In the genomic region with DNA sequence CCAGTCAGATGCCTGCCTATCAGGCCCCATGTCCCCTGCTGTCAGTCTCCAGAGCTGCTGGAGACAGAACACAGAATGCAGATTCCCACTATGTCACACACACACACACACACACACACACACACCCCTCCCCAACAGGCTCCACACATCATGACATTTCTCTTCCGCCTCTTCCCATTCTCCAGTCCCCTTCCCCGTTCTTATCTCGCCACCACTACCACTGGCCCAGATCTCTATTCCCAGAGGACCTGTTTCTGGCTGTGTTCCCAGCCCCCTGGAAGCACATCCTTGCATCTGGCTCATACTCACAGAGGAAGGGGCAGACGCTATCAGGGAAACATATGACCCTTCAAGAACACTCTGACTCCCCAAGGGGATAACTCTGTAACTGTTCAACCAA, we compare ENCODE assay signal across 8 mouse cellular contexts. TPM values are rescaled to one million over a fixed set of nuclear protein-coding genes. Genes with fewer than 3 reads are reported as not detected.
DNase-seq lines count a peak whose midpoint lies in the region; ATAC-seq and TF ChIP-seq lines count a peak whose summit lies in the region.

No protein-coding gene starts in this region.

- TF ChIP-seq EP300 in liver, embryonic 14.5 days (IDR thresholded peaks at IDR 0.05; ENCODE audit: low read depth) = no peak

- TF ChIP-seq POLR2A in bone marrow, adult 2 months (IDR thresholded peaks at IDR 0.05; ENCODE audit: borderline replicate concordance, control insufficient read depth, low read depth, low read length) = no peak

- peak overlapping the region; percentile 84 for H3K27ac ChIP-seq in bone marrow, adult 2 months (ENCODE audit: control insufficient read depth, insufficient read depth, low read depth, low read length, poor library complexity)
- peak overlapping the region; percentile 90; the same call in 1 of the 2 replicates for H3K27ac ChIP-seq in intestine, embryonic 14.5 days (ENCODE audit: low read depth)
- peak overlapping the region; percentile 100 for H3K27ac ChIP-seq in liver, embryonic 14.5 days
- H3K27ac ChIP-seq in stomach, embryonic 15.5 days = peak overlapping the region; percentile 96

- peak overlapping the region; percentile 89 for H3K4me2 ChIP-seq in intestine, embryonic 14.5 days (ENCODE audit: low read length)
- peak overlapping the region; percentile 94 for H3K4me2 ChIP-seq in liver, embryonic 14.5 days (ENCODE audit: low read depth)
- H3K4me2 ChIP-seq in stomach, embryonic 15.5 days = peak overlapping the region; percentile 90

- no peaks in the 10 kb centered on the region for H3K27me3 ChIP-seq in intestine, embryonic 14.5 days (replicated peaks; ENCODE audit: control insufficient read depth, insufficient read depth, low read length)
- H3K27me3 ChIP-seq in liver, embryonic 14.5 days (ENCODE audit: control insufficient read depth, insufficient read depth, low read length) = no peaks in the 10 kb centered on the region
- no peaks in the 10 kb centered on the region for H3K27me3 ChIP-seq in stomach, embryonic 15.5 days (replicated peaks)

- peak overlapping the region; percentile 54 for H3K4me3 ChIP-seq in bone marrow, adult 2 months (replicated peaks; ENCODE audit: control insufficient read depth, low read depth, low read length)
- H3K4me3 ChIP-seq in intestine, embryonic 14.5 days (ENCODE audit: low read depth, low read length) = peak overlapping the region; percentile 78
- H3K4me3 ChIP-seq in liver, embryonic 14.5 days (ENCODE audit: insufficient read depth in 1 of 2, low read depth in 2 of 2, low read length in 2 of 2) = peak overlapping the region; percentile 68 to 82
- H3K4me3 ChIP-seq in stomach, embryonic 15.5 days (replicated peaks) = peak overlapping the region; percentile 79

- intact Hi-C loops in gastrocnemius, postnatal 14 days (cut with DNase I; ENCODE audit: low total_unique reads) = no loop called here

- ATAC-seq in intestine, embryonic 14.5 days (replicated peaks; ENCODE audit: low FRiP score, low TSS enrichment, low read depth) = no peak
- ATAC-seq in liver, embryonic 14.5 days (ENCODE audit: insufficient read depth) = no peak
- no peak for ATAC-seq in stomach, embryonic 15.5 days (ENCODE audit: insufficient read depth, low FRiP score, low read depth)
- ATAC-seq in megakaryocyte-erythroid progenitor cell, adult 5-6 weeks (replicated peaks; ENCODE audit: low FRiP score, low TSS enrichment, poor library complexity, severe bottlenecking) = no peak

- no peak for TF ChIP-seq CTCF in bone marrow, adult 2 months (IDR thresholded peaks at IDR 0.05; ENCODE audit: control insufficient read depth, insufficient read depth, low read length)
- no peak for TF ChIP-seq CTCF in liver, embryonic 14.5 days (IDR thresholded peaks at IDR 0.05; ENCODE audit: low read depth)

- WGBS in bone marrow, adult 2 months = 59% methylated on average over 4 of the region's 4 CpGs
- 10% methylated on average over 4 of the region's 4 CpGs for WGBS in intestine, embryonic 14.5 days
- WGBS in liver, embryonic 14.5 days (ENCODE audit: insufficient replicate concordance) = 25% methylated on average over 4 of the region's 4 CpGs
- 22% methylated on average over 4 of the region's 4 CpGs for WGBS in stomach, embryonic 15.5 days

- H3K4me1 ChIP-seq in bone marrow, adult 2 months (ENCODE audit: control insufficient read depth, insufficient read depth, low read length) = peaks cover 4% of the 10 kb centered on the region
- H3K4me1 ChIP-seq in intestine, embryonic 14.5 days (replicated peaks; ENCODE audit: control insufficient read depth, insufficient read depth, low read length) = peaks cover 45% of the 10 kb centered on the region
- H3K4me1 ChIP-seq in liver, embryonic 14.5 days (replicated peaks; ENCODE audit: control insufficient read depth in 2 of 2, insufficient read depth in 2 of 2, low read length in 1 of 2) = peaks cover 49 to 57% of the 10 kb centered on the region in 2 experiments
- H3K4me1 ChIP-seq in stomach, embryonic 15.5 days = peaks cover 42% of the 10 kb centered on the region

- peaks cover 18% of the 10 kb centered on the region for H3K36me3 ChIP-seq in intestine, embryonic 14.5 days (ENCODE audit: control insufficient read depth, insufficient read depth, low read length)
- peaks cover 13% of the 10 kb centered on the region for H3K36me3 ChIP-seq in liver, embryonic 14.5 days (replicated peaks; ENCODE audit: control insufficient read depth, insufficient read depth, low read depth)
- H3K36me3 ChIP-seq in stomach, embryonic 15.5 days = peaks cover 10% of the 10 kb centered on the region

- peak; percentile 56 for DNase-seq in gastrocnemius, postnatal 14 days
- DNase-seq in intestine, embryonic 14.5 days (ENCODE audit: low spot score) = peak; percentile 66
- DNase-seq in liver, embryonic 14.5 days (ENCODE audit: low read depth in 3 of 3, low spot score in 3 of 3) = no peak
- no peak for DNase-seq in layer of hippocampus, postnatal 25 days (ENCODE audit: extremely low spot score in 1 of 2, low spot score in 1 of 2)
- DNase-seq in frontal cortex, postnatal 14 days (ENCODE audit: low spot score in 2 of 2) = no peak

- no peaks in the 10 kb centered on the region for H3K9me3 ChIP-seq in intestine, embryonic 14.5 days (ENCODE audit: control insufficient read depth, low read length)
- no peaks in the 10 kb centered on the region for H3K9me3 ChIP-seq in liver, embryonic 14.5 days (ENCODE audit: control insufficient read depth, low read length)
- no peaks in the 10 kb centered on the region for H3K9me3 ChIP-seq in stomach, embryonic 15.5 days

- peak overlapping the region; percentile 83 for H3K9ac ChIP-seq in intestine, embryonic 14.5 days (ENCODE audit: low read length)
- H3K9ac ChIP-seq in liver, embryonic 14.5 days (replicated peaks) = peak overlapping the region; percentile 88
- H3K9ac ChIP-seq in stomach, embryonic 15.5 days = no peak overlapping the region

RNA-seq across cellular contexts. Expression of a gene that starts 2.3 kb away (rescaled TPM):
- polyA plus RNA-seq in bone marrow, adult 2 months (2011; ENCODE audit: insufficient read depth, insufficient read length, low replicate concordance, missing spikeins) = 45.8 and 65.2 TPM in 2 replicates
- total RNA-seq in gastrocnemius, postnatal 14 days (2021) = 10 to 100 TPM; 33.1 to 36.4 TPM
- polyA plus RNA-seq in intestine, embryonic 14.5 days (2014; fragmentation: Nextera tagmentation; extraction: Ambion mirVana) = 19.8 and 21.9 TPM in 2 replicates
- polyA plus RNA-seq in liver, embryonic 14.5 days (2012; rRNA removed) = 11.3 and 13.1 TPM in 2 replicates
- 4.2 and 5.7 TPM in 2 replicates for polyA plus RNA-seq in liver, embryonic 14.5 days (2014; fragmentation: Nextera tagmentation; extraction: Ambion mirVana)
- 21.9 and 22.5 TPM in 2 replicates for polyA plus RNA-seq in stomach, embryonic 15.5 days (2015; fragmentation: Nextera tagmentation; extraction: Ambion mirVana)
- total RNA-seq in layer of hippocampus, postnatal 25 days (2021) = 10 to 100 TPM; 45.1 to 45.8 TPM
- 55.8 and 57.2 TPM in 2 replicates for total RNA-seq in megakaryocyte-erythroid progenitor cell, adult 5-6 weeks (2014; fragmentation: Nextera tagmentation)
- total RNA-seq in megakaryocyte-erythroid progenitor cell, adult 5-6 weeks (2017) = 28.8 and 45.9 TPM in 2 replicates

RNA-seq across cellular contexts. Expression of a gene that starts 23.1 kb away (rescaled TPM):
- 0.70 and 1.8 TPM in 2 replicates for polyA plus RNA-seq in bone marrow, adult 2 months (2011; ENCODE audit: insufficient read depth, insufficient read length, low replicate concordance, missing spikeins)
- total RNA-seq in gastrocnemius, postnatal 14 days (2021) = 1 to 10 TPM; 6.6 to 9.5 TPM
- polyA plus RNA-seq in intestine, embryonic 14.5 days (2014; fragmentation: Nextera tagmentation; extraction: Ambion mirVana) = 31.5 and 34.8 TPM in 2 replicates
- 0.85 and 1.5 TPM in 2 replicates for polyA plus RNA-seq in liver, embryonic 14.5 days (2012; rRNA removed)
- polyA plus RNA-seq in liver, embryonic 14.5 days (2014; fragmentation: Nextera tagmentation; extraction: Ambion mirVana) = 0.27 and 0.42 TPM in 2 replicates
- polyA plus RNA-seq in stomach, embryonic 15.5 days (2015; fragmentation: Nextera tagmentation; extraction: Ambion mirVana) = 29.0 and 32.2 TPM in 2 replicates
- total RNA-seq in layer of hippocampus, postnatal 25 days (2021) = 100 to 1,000 TPM; 189 to 209 TPM
- not detected in 2 replicates for total RNA-seq in megakaryocyte-erythroid progenitor cell, adult 5-6 weeks (2014; fragmentation: Nextera tagmentation)
- total RNA-seq in megakaryocyte-erythroid progenitor cell, adult 5-6 weeks (2017) = not detected in 2 replicates

RNA-seq across cellular contexts. Expression of a gene that starts 36.8 kb away (rescaled TPM):
- polyA plus RNA-seq in bone marrow, adult 2 months (2011; ENCODE audit: insufficient read depth, insufficient read length, low replicate concordance, missing spikeins) = not detected in 2 replicates
- total RNA-seq in gastrocnemius, postnatal 14 days (2021) = under 1 TPM in 1 of 2 experiments, not detected in 1; 0.44 TPM
- polyA plus RNA-seq in intestine, embryonic 14.5 days (2014; fragmentation: Nextera tagmentation; extraction: Ambion mirVana) = 0.35 and 0.59 TPM in 2 replicates
- not detected in 2 replicates for polyA plus RNA-seq in liver, embryonic 14.5 days (2012; rRNA removed)
- not detected in 2 replicates for polyA plus RNA-seq in liver, embryonic 14.5 days (2014; fragmentation: Nextera tagmentation; extraction: Ambion mirVana)
- 0.43 TPM in 1 of 2 replicates, not detected in the other for polyA plus RNA-seq in stomach, embryonic 15.5 days (2015; fragmentation: Nextera tagmentation; extraction: Ambion mirVana)
- under 1 TPM in 1 of 2 experiments, not detected in 1; 0.73 TPM for total RNA-seq in layer of hippocampus, postnatal 25 days (2021)
- total RNA-seq in megakaryocyte-erythroid progenitor cell, adult 5-6 weeks (2014; fragmentation: Nextera tagmentation) = not detected in 2 replicates
- total RNA-seq in megakaryocyte-erythroid progenitor cell, adult 5-6 weeks (2017) = not detected in 2 replicates

RNA-seq across cellular contexts. Expression of a gene that starts 36.8 kb away (rescaled TPM):
- 18.5 and 31.3 TPM in 2 replicates for polyA plus RNA-seq in bone marrow, adult 2 months (2011; ENCODE audit: insufficient read depth, insufficient read length, low replicate concordance, missing spikeins)
- 10 to 100 TPM; 20.4 to 20.6 TPM for total RNA-seq in gastrocnemius, postnatal 14 days (2021)
- polyA plus RNA-seq in intestine, embryonic 14.5 days (2014; fragmentation: Nextera tagmentation; extraction: Ambion mirVana) = 48.7 and 52.6 TPM in 2 replicates
- polyA plus RNA-seq in liver, embryonic 14.5 days (2012; rRNA removed) = 6.1 and 8.2 TPM in 2 replicates
- 23.7 and 24.7 TPM in 2 replicates for polyA plus RNA-seq in liver, embryonic 14.5 days (2014; fragmentation: Nextera tagmentation; extraction: Ambion mirVana)
- 46.7 and 48.6 TPM in 2 replicates for polyA plus RNA-seq in stomach, embryonic 15.5 days (2015; fragmentation: Nextera tagmentation; extraction: Ambion mirVana)
- total RNA-seq in layer of hippocampus, postnatal 25 days (2021) = 10 to 100 TPM; 40.1 to 45.0 TPM
- 66.8 and 70.7 TPM in 2 replicates for total RNA-seq in megakaryocyte-erythroid progenitor cell, adult 5-6 weeks (2014; fragmentation: Nextera tagmentation)
- 80.8 and 88.3 TPM in 2 replicates for total RNA-seq in megakaryocyte-erythroid progenitor cell, adult 5-6 weeks (2017)

RNA-seq across cellular contexts. Expression of a gene that starts 55.1 kb away (rescaled TPM):
- 52.3 and 81.0 TPM in 2 replicates for polyA plus RNA-seq in bone marrow, adult 2 months (2011; ENCODE audit: insufficient read depth, insufficient read length, low replicate concordance, missing spikeins)
- total RNA-seq in gastrocnemius, postnatal 14 days (2021) = 10 to 100 TPM; 45.1 to 48.1 TPM
- 27.1 TPM in 2 replicates for polyA plus RNA-seq in intestine, embryonic 14.5 days (2014; fragmentation: Nextera tagmentation; extraction: Ambion mirVana)
- polyA plus RNA-seq in liver, embryonic 14.5 days (2012; rRNA removed) = 16.5 and 23.4 TPM in 2 replicates
- 11.0 and 11.7 TPM in 2 replicates for polyA plus RNA-seq in liver, embryonic 14.5 days (2014; fragmentation: Nextera tagmentation; extraction: Ambion mirVana)
- 22.9 and 26.8 TPM in 2 replicates for polyA plus RNA-seq in stomach, embryonic 15.5 days (2015; fragmentation: Nextera tagmentation; extraction: Ambion mirVana)
- 10 to 100 TPM; 75.8 to 79.9 TPM for total RNA-seq in layer of hippocampus, postnatal 25 days (2021)
- 79.8 and 96.4 TPM in 2 replicates for total RNA-seq in megakaryocyte-erythroid progenitor cell, adult 5-6 weeks (2014; fragmentation: Nextera tagmentation)
- total RNA-seq in megakaryocyte-erythroid progenitor cell, adult 5-6 weeks (2017) = 152 and 181 TPM in 2 replicates

Comparison
In these comparisons a context has a peak if more than half of its experiments do, and no peak if none do; other contexts are left out.
1. DNase-seq: peak in gastrocnemius, postnatal 14 days (single experiment) and intestine, embryonic 14.5 days (single experiment); none in liver, embryonic 14.5 days (0 of 3), layer of hippocampus, postnatal 25 days (0 of 2) and frontal cortex, postnatal 14 days (0 of 2).
2. RNA of a gene that starts 23.1 kb away (polyA plus RNA-seq): 31.5 to 34.8 TPM in intestine, embryonic 14.5 days and 29.0 to 32.2 TPM in stomach, embryonic 15.5 days; 0.70 to 1.8 TPM in bone marrow, adult 2 months and 0.27 to 1.5 TPM in liver, embryonic 14.5 days; every median in the first group is over 10 times any median in the second.
3. Peak in every context shown above with its lines, with median percentiles within 50 percentile points of each other: H3K27ac ChIP-seq, H3K4me3 ChIP-seq and H3K4me2 ChIP-seq.